Mouse (Mus musculus): ENCODE measurements around the gene Rundc3b.

Rundc3b gene

GRCm38 (mm10) chr5:8622596-8623231 lies at the start of gene Rundc3b:
Gene Rundc3b (minus strand): TSS chr5:8622952.
- DNase-seq (ENCODE audit: low spot score in 2 of 2): peak; percentile 75 to 78

GRCm38 (mm10) chr5:8669606-8670005 lies 46.9 kb upstream of the Rundc3b start:
- DNase-seq (ENCODE audit: low spot score in 2 of 2): no peak

GRCm38 (mm10) chr5:8667758-8668474 lies 45.2 kb upstream of the Rundc3b start:
- no peak for DNase-seq (ENCODE audit: low spot score in 2 of 2)

- no peak for DNase-seq (ENCODE audit: low spot score in 2 of 2)
Observed at GRCm38 (mm10) chr5:8664678-8665077, 41.9 kb upstream of the Rundc3b start.

GRCm38 (mm10) chr5:8660738-8661151 lies 38.0 kb upstream of the Rundc3b start:
- no peak for DNase-seq (ENCODE audit: low spot score in 2 of 2)

- DNase-seq (ENCODE audit: low spot score in 2 of 2): peak in 1 of 2 experiments; percentile 60
Observed at GRCm38 (mm10) chr5:8659911-8660737, 37.4 kb upstream of the Rundc3b start, which contains the start of gene Abcb1a. Gene Abcb1a (plus strand): TSS chr5:8660077.

GRCm38 (mm10) chr5:8652085-8652484 lies 29.3 kb upstream of the Rundc3b start:
- no peak for DNase-seq (ENCODE audit: low spot score in 2 of 2)

- DNase-seq (ENCODE audit: low spot score in 2 of 2): no peak
Observed at GRCm38 (mm10) chr5:8648774-8649173, 26.0 kb upstream of the Rundc3b start.

- DNase-seq (ENCODE audit: low spot score in 2 of 2): no peak
Observed at GRCm38 (mm10) chr5:8648300-8648699, 25.5 kb upstream of the Rundc3b start.

- no peak for DNase-seq (ENCODE audit: low spot score in 2 of 2)
Observed at GRCm38 (mm10) chr5:8634489-8634975, 11.8 kb upstream of the Rundc3b start.

GRCm38 (mm10) chr5:8632901-8633300 lies 10.1 kb upstream of the Rundc3b start:
- no peak for DNase-seq (ENCODE audit: low spot score in 2 of 2)

GRCm38 (mm10) chr5:8622071-8622595 lies 619 bp downstream of the Rundc3b start:
- DNase-seq (ENCODE audit: low spot score in 2 of 2): peak in 1 of 2 experiments; percentile 19

- DNase-seq (ENCODE audit: low spot score in 2 of 2): no peak
Observed at GRCm38 (mm10) chr5:8571118-8571517, 51.6 kb downstream of the Rundc3b start.

- DNase-seq (ENCODE audit: low spot score in 2 of 2): no peak
Observed at GRCm38 (mm10) chr5:8566867-8567266, 55.9 kb downstream of the Rundc3b start.

GRCm38 (mm10) chr5:8544512-8544911 lies 78.2 kb downstream of the Rundc3b start:
- no peak for DNase-seq (ENCODE audit: low spot score in 2 of 2)

GRCm38 (mm10) chr5:8542631-8543207 lies 80.0 kb downstream of the Rundc3b start:
- no peak for DNase-seq (ENCODE audit: low spot score in 2 of 2)

- DNase-seq (ENCODE audit: low spot score in 2 of 2): no peak
Observed at GRCm38 (mm10) chr5:8541120-8542117, 81.3 kb downstream of the Rundc3b start.

GRCm38 (mm10) chr5:8519006-8519405 lies 103.7 kb downstream of the Rundc3b start:
- no peak for DNase-seq (ENCODE audit: low spot score in 2 of 2)

- no peak for DNase-seq (ENCODE audit: low spot score in 2 of 2)
Observed at GRCm38 (mm10) chr5:8491778-8492177, 131.0 kb downstream of the Rundc3b start.

- DNase-seq (ENCODE audit: low spot score in 2 of 2): no peak
Observed at GRCm38 (mm10) chr5:8489471-8490110, 133.2 kb downstream of the Rundc3b start.
